Mouse (Mus musculus) kidney, postnatal 4 days (tissue): ENCODE results near the gene Stard9.
"Not testable (repeated sequence)": the region's sequence is repeated elsewhere in the genome, so short reads cannot be mapped to it uniquely, and the experiment has no call there.

ENCODE experiments used
- DNase-seq, 2 experiments: peaks; one replicate each; pipeline ENCODE4 v3.0.0; 2021; ENCODE audit warnings: mixed read lengths in 2 of 2

Stard9 gene

GRCm38 (mm10) chr2:120655905-120656304 lies 27.0 kb downstream of the Stard9 start:
- DNase-seq, result no peak

- DNase-seq, result no peak
Observed at GRCm38 (mm10) chr2:120656711-120657110, 27.8 kb downstream of the Stard9 start.

DNA sequence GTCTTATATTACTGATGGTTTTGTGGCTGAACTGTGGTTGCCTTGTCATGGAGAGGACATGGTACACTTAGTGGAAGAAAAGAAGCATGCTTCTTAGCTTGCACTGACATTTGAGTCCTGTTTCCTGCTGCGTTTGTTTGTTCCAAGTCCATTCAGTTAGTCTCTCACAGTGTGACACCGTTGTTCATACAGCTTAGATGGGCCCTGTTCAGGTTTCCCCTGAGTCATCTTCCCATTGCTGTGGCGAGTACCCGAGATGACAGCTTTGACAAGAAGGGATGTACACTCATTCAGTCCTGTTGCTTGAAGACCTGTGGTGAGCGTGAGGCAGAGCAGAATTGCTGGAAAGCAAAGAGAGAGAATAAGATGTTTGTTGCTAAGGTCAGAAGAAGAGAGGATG lies 29.6 kb downstream of the Stard9 start:
- DNase-seq, result no peak

DNA sequence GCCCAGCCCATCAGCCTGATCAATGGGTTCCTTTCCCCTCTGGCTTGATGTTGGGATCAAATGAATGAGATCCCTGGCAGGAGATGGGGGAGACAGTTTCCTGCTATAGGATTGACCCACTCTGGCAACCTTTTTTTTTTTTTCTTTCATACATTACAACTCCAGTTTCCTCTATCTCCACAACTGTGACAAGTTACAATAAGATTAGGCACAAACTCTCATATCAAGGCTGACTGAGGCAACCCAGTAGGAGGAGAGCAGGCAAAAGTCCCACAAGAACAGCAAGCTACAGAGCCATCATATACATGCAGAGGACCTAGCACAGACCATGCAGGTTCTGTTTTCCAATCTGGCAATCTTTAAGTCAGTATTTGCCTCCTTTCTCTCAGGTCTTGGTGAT lies 30.4 kb downstream of the Stard9 start:
- no peak for DNase-seq

- no peak for DNase-seq
Observed at GRCm38 (mm10) chr2:120660486-120661078, 31.7 kb downstream of the Stard9 start.

GRCm38 (mm10) chr2:120662766-120663165 lies 33.8 kb downstream of the Stard9 start:
- no peak for DNase-seq

- no peak for DNase-seq
Observed at GRCm38 (mm10) chr2:120663491-120664154, 34.7 kb downstream of the Stard9 start.

GRCm38 (mm10) chr2:120667446-120667845 lies 38.5 kb downstream of the Stard9 start:
- no peak for DNase-seq

DNA sequence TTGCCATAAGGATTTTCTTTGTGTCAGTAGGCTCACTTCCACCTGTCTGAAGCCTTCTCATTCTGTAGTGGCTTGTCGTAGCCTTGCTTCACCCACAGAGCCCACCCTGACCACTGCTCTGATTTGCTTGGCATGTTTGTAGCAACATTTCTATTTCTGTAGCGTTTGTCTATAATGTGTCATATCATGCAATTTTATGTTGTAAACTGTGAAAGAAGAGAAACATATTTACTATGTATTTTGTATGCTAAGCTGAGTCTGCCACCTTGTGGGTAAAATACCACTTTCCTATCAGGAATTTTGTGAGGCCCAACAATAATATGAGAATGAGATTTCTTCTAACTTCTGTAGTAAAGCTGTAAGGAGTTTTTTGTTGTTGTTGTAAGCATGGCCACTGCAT lies 41.3 kb downstream of the Stard9 start:
- DNase-seq, result no peak

GRCm38 (mm10) chr2:120681151-120681550 lies 52.2 kb downstream of the Stard9 start:
- DNase-seq, result not testable (repeated sequence)

- no peak for DNase-seq
Observed at GRCm38 (mm10) chr2:120697767-120698166, 68.8 kb downstream of the Stard9 start.

DNA sequence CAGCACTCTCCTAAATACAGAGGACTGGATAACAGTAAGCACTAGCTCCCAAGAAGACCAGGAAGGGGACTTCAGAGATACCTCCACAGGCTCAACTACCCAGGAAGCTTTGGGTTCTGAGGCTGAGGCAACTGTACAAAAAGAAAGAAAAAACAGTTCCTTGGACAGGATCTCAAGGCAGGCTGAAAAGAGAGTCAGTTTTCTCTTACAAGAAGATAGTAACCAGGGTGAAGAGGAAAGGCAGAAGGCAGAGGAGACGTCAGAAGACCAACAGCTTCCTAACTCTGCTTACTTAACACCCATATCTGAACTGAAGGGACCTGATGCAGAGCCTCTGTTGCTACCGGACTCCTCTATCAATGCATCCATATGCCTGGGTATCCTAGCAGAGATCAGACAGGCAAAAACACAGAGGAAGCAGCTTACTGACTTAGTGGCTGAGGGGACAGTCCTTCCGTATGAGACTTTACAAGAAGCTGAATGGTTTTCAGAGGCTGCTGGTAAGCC lies 71.5 kb downstream of the Stard9 start:
- no peak for DNase-seq

GRCm38 (mm10) chr2:120702675-120703074 lies 73.8 kb downstream of the Stard9 start:
- DNase-seq, result no peak

GRCm38 (mm10) chr2:120707041-120707440 lies 78.1 kb downstream of the Stard9 start:
- no peak for DNase-seq

- no peak for DNase-seq
Observed at GRCm38 (mm10) chr2:120710154-120710553, 81.2 kb downstream of the Stard9 start.

DNA sequence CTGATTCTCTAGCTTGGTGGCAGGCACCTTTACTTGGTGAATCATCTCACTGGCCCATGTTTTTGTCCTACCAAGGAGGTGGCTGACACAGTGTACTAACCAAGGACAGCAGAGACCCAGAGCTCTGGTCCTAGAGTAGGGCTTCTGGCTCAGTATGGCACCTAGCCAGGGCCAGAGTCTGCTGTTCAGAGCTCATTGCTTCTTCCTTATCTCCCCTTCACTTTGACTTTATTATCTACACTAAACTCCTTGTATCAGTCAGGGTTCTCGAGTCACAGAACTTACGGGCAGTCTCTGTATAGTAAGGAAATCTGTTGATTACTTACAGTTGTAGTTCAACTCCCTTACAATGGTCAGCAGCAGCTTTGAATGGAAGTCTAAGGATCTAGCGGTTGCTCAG lies 82.0 kb downstream of the Stard9 start:
- DNase-seq, result no peak

DNA sequence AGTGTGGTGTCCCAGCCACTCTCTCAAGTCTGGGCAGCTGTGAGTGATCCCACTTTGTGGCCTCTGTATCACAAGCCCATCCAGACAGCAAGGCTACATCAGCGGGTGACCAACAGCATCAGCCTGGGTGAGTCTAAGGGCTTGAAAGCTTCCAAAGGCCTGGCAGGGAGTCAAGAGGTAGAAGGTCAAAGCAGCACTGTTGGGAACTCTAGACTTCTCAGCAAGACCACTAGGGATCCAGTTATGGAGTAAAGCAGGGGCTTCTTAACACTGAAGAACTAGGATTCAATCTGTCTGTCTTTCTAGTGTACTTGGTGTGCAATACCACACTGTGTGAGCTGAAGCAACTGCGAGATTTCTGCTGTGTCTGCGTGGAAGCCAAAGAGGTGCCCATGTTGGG lies 84.5 kb downstream of the Stard9 start:
- DNase-seq, result no peak

- DNase-seq, result no peak
Observed at GRCm38 (mm10) chr2:120718496-120718895, 89.6 kb downstream of the Stard9 start.

GRCm38 (mm10) chr2:120720821-120721220 lies 91.9 kb downstream of the Stard9 start:
- no peak for DNase-seq

- DNase-seq, result no peak
Observed at GRCm38 (mm10) chr2:120721911-120722310, 93.0 kb downstream of the Stard9 start.

- DNase-seq, result no peak
Observed at GRCm38 (mm10) chr2:120722491-120722890, 93.6 kb downstream of the Stard9 start.

DNA sequence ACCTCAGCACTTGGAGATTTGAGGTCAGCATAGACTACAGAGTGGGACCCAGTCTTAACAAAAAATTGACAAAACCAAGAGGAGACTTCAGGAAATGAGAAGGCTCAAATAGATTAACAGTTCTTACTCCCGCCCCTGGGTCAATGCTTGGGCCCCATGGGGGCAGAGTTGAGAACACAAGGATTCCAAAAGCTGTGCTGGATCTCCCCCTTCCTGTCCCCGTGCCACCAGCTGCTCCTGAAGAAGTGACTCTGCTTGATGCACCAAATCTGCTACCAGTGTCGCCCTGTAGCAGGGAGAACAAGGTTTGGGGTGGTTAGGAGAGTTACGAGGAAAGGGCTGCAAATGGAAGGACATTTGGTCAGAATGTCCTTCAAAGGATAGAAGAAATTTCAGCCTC lies 94.7 kb downstream of the Stard9 start:
- DNase-seq, result no peak

DNA sequence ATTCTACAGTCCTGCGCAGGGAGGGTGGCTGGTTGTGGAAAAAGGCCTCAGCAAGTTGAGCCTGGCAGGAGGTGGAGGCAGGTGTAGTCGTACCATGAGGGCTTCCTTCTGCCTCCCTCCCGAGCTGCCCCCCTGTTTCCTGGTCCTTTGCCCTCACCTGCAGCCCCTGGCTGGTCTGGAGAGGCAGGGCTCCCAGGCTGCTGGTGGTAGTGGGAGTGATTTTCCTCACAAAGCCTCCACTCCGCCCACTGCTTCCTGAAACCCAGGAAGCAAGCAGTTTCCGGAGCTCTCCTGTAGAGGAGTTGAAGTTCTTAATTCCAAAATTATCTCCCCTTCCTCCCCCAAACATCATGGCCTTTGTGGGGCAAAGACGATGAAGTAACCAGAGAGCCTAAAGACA lies 95.3 kb downstream of the Stard9 start:
- peak in 1 of 2 experiments; percentile 13 for DNase-seq

DNA sequence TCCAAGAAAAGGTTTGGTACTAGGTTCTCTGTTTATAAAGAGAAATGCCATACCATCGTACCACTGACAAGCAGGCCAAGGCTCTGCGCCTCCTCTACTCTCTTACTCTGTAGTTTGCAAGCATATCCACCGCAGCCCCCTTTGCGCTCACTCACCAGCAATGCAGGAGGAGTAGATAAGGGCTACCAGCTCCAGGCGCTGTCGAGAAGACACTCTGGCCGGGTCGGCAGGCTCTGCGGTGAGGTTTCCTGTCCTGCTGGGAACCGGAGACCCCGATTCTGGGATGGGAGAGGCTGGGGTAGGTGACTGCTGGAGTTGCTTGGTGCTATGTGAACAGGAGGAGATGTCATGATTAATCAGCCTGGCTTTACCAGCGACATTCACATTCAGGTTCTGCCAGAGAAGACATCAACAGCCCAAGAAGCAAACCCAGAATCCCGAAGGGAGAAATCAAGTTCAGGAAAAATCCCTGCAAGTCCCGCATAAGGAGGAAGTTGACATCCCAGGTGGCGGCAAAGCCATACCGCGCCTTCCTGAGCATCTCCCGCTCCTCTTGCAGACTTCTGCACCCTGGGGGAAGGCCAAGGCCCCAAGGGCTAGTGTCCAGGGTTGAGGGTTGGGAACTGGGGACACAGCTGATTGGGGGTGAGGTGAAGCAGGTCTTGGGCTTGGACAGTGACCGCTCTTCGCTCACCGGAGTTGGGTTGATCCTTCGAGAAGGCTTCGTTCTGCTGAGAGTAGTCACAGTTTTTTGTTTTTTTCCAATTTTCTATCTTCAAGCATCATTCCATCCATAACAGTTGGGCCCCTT lies 101.1 kb downstream of the Stard9 start:
- DNase-seq, result peak; percentile 30 to 33
